Mouse (Mus musculus) testis, adult 2 months (tissue): ENCODE data around the gene Lmnb2.

Source experiments
- CTCF ChIP-seq: fragments of 200-500 bp; IDR thresholded peaks from 2 replicates; pipeline ENCODE4 v1.5.1; 2012; ENCODE audit warnings: low read depth, mild to moderate bottlenecking, inconsistent platforms, low read length, moderate library complexity; ENCODE audit not compliant: control insufficient read depth, insufficient read depth, insufficient replicate concordance
- POLR2A ChIP-seq: fragments of 200-500 bp; IDR thresholded peaks from 2 replicates; pipeline ENCODE4 v1.6.1; 2012; ENCODE audit warnings: low read depth, mild to moderate bottlenecking, inconsistent platforms, low read length, moderate library complexity; ENCODE audit not compliant: control insufficient read depth

DNA sequence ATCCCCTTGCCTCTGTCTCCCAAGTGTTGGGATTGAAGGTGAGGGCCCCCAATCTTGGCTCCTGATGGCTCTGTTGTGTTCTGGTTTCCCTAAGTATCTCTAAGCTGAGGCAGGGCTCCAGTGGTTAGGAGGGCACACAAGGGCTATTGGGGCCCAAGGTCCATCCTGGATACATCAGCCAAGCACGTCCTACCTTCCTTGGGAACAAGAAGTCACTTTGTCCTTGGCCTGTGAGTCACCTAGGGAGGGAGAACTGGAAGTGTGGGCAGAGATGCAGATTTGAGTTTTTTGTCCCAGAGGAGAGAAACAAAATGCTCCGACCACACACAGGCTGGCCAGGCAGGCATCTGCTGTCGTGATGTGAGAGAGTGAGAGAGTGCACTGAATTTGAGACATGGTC is 31.0 kb upstream of the Lmnb2 start:
- no peak for TF ChIP-seq POLR2A
- no peak for TF ChIP-seq CTCF
